Mouse (Mus musculus) ES-E14 (cell line): ENCODE measurements at regions not wholly inside any gene's neighbourhood (a gene's known extent, or its start where the extent isn't known, plus 50 kb on each side); places are given as distances from the start of the nearest gene placed in this dataset.

Experiments used
- CHD2 ChIP-seq: IDR thresholded peaks from 2 replicates; pipeline ENCODE4 v1.6.1; 2014; ENCODE audit warnings: mild to moderate bottlenecking, low read depth, low read length, inconsistent platforms
- HCFC1 ChIP-seq: IDR thresholded peaks from 2 replicates; pipeline ENCODE4 v1.6.1; 2012; ENCODE audit warnings: low read length, inconsistent platforms, borderline replicate concordance; ENCODE audit not compliant: insufficient read depth
- MAFK ChIP-seq: IDR thresholded peaks from 2 replicates; pipeline ENCODE4 v1.6.1; 2014; ENCODE audit warnings: mild to moderate bottlenecking, low read depth, low read length, inconsistent platforms; ENCODE audit not compliant: insufficient read depth
- ZNF384 ChIP-seq: IDR thresholded peaks from 2 replicates; pipeline ENCODE4 v1.6.1; 2012; ENCODE audit warnings: low read depth, low read length, inconsistent platforms

GRCm38 (mm10) chr16:77419116-77419735 is 182.7 kb downstream of the Gm11146 start:
- no peak for TF ChIP-seq ZNF384
- TF ChIP-seq HCFC1 = no peak
- no peak for TF ChIP-seq MAFK
- TF ChIP-seq CHD2 = no peak
